Mouse (Mus musculus): ENCODE results near the gene Tmem151b. TPM values are rescaled to one million over a fixed set of nuclear protein-coding genes. Genes with fewer than 3 reads are reported as not detected.

Tmem151b gene
- polyA plus RNA-seq, 2 experiments from 2014 or later, result not detected

DNA sequence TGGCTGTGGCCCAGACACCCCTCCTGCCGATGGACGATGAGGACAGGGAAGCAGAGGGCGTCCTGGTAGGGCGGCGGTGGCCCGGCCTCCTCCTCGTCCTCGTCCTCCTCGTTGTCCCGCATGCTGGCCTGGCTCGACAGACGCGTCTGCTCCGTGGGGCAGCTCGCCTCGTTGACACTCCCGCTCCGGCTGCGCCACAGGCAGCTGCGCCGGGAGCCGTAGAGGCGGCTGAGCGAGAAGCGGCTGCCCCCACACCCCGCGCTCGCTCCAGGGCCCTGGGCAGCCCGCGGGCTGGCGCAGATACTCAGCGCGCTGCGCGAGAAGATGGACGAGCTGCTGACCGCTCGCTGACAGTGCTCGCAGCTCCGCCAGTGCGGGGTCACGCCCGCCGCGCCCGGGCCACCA lies 4.6 kb downstream of the Tmem151b start:
- ATAC-seq, result no peak

DNA sequence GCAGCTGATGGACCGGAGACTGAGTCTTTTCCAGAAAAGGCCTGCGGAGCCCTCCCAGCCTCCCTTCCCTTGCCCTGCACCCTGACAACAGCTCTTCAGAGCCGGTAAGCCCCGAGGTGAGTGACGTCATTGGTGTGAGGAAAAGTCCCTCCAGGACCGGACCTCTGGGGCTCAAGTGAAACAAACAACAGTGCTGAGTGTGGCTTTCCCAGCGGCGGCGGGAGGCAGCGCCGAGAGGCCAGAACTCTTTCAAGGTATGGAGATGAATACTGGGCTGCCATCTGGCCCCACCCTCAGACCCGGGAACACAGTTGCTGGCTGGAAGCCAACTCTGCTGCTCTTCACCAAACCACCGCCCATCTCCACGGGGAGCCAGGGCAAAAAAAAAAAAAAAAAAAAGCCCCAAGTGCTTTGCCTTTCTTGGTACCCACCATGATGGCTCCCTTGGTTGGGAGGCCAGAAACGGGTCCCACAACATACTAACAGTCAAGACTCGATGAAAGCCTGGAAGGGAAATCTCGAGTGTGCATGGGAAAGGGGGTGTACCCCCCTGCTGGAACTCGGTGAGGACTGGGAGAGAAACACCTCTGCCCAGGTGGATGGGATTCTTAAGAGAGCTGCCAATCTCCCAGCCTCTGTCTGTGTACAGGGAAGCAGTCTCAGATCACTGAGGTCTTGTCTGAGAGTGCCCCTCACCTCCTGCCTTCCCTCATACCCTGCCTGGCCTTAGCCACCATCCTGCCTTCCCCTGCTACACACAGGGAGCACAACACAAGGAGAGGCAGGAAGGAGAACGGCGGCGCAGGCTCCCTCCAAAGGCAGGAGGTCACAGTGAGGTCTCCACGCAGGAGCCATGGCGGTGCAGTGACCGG lies 5.2 kb downstream of the Tmem151b start:
- no peak for ATAC-seq

DNA sequence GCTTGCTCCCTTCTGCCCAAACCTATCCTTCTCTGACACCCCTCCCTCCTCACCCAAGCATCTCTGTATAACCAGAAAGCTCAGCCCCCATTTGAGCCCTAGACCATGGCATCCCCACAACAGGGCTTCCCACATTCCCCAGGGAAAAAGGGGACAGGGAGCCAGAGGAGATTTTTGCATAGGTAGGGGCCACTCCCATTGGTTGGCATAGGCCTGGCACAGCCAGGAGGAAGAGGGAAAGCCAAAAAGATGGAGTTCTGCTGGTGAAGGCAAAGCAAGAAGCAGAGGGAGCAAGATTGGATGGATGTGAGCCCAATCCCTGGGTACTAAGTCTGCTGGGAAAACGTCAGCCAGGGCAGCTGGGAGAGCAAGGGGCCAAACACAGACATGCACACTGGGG lies 6.4 kb downstream of the Tmem151b start:
- no peak for ATAC-seq

- no peak for ATAC-seq
Measured at GRCm38 (mm10) chr17:45542705-45543104, 6.8 kb downstream of the Tmem151b start.

DNA sequence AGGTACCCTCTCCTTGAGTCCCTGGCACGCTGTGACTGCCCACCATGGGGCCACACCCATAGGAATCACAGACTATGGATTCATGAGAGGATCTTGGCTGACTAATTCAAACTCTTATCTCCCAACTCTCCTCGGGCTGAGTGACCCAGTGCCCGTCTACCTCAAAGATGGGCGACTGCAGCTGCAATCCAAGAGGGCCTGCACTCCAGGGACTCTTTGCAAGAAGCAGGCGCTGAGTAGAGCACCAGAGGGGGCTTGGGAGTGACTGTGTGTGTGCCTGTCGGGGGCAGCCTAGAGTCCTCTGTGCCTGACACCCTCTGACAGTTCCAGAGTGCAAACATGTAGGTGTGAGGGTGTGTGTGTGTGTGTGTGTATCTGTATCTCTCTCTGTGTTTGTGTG lies 7.3 kb downstream of the Tmem151b start:
- no peak for ATAC-seq

GRCm38 (mm10) chr17:45539664-45540063 lies 9.8 kb downstream of the Tmem151b start:
- ATAC-seq, result no peak

DNA sequence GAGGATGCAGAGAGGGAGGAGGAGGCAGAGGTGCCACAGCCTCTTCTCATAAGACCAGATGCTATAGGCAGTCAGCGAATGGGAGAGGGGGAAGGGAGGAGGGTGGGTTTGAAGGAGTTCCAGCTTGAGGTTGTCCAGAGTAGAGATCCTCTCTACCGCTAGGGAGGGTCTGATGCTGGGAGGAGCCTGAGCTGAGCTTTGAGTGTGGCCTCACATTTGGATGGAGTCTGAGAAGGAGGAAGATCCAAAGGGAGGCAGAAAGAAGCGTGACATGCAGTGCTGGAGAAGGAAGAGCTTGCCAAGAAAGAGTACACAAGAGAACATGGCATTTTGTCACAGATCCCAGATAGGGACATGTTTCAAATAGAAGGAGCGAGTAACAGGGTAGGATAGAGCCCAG lies 11.1 kb downstream of the Tmem151b start:
- ATAC-seq, result no peak

DNA sequence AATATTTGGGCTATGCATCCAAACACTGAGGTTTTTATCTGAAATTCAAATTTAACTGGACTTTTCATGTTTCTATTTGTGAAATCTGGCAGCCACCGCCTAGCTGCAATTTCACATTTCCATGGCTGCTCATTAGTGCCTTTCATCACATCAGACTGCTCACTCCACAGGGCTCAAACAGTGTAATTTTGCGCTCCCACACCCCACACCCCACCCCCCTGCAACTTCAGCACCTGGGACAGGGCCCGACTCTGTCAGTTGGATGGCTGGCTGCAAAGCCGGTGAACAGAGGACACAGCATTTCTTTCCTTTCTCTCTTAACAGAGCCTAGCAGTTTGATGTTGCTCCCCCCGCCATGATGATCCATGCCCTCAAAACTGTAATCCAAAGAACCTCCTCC lies 13.2 kb downstream of the Tmem151b start:
- ATAC-seq, result no peak

GRCm38 (mm10) chr17:45532896-45533295 lies 16.6 kb downstream of the Tmem151b start:
- no peak for ATAC-seq

GRCm38 (mm10) chr17:45530346-45530782 lies 19.1 kb downstream of the Tmem151b start:
- ATAC-seq, result no peak

DNA sequence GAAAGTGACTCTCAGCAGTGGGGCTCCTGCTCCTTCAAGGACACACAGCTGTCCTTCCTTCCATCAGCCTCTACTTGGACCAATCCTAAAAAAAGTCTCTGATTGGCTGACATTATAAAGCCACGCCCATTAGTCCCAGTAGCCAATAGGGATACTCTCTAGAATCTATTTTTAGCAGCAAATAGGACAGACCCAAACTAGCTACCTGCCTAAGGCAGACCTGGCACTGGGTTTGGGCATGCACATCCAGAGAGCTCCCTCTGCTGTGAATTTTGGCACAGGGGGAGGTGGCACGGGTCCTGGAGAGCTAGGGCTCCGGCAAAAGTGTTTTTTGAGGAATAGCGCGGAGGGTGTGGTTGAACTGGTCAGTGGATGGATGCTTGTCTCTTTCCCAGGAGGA lies 22.9 kb downstream of the Tmem151b start:
- ATAC-seq, result no peak

DNA sequence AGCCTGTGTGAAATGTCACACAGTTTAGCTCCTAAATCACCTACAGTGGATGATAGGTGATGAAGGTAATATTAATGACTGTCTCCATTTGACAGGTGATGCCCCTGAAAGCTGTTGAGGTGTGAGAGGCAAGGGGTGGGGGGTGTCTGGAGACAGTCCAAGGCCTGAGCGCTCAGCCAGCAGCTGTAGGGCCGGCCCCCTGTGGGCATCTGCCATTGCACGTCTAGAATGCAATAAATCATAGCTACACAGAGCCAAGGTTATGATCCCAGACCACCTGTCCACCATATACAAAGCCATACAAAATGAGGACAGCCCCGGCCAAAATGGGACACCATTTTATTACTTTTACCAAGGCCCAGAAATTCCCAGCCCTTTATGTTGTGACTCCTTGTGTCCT lies 24.5 kb downstream of the Tmem151b start:
- no peak for ATAC-seq

DNA sequence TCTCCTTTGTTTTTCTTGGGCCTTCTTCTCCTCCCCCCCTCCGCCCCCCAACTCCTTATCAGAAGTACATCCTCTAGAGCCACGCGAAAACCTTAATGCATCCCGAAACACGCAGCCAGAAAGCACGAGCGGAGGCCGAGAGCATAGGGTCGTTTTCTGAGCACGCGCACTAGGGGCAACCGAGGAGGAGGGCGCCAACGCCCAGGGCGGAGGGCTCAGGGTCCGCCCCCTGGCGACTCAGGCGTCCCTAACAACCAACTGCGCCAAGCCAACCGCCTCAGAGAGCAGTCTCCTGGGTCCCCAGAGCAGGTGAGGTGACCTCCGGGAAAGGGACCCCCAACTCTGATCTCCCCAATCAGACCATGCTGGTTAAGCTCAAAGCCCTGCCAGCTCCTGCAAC lies 26.2 kb downstream of the Tmem151b start, which contains the start of gene Tcte1:
Tcte1 (plus strand) TSS at position 172 of the 400 bp plus-strand sequence.
- ATAC-seq, result no peak

DNA sequence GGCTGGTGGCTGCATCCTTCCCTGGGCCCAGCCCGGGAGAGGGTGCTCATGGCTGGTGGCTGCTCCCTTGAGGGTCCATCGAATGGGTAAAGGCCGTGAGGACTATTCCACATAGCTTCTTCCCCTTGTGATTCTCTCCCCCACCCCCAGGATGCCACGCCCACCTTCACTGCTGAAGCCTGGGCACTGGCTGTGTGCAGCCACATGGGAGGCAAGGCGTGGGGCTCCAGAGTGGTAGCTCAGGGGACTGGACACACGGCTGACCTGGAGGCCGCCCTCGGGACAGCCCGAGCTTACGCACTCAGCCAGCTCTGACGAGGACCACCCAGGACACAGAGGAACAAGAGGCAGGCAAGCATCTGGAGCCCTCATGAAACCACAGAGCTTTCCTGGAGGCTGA lies 29.3 kb downstream of the Tmem151b start:
- ATAC-seq, result no peak

GRCm38 (mm10) chr17:45518766-45519475 lies 30.6 kb downstream of the Tmem151b start:
- no peak for ATAC-seq

- no peak for ATAC-seq
Measured at GRCm38 (mm10) chr17:45517549-45518215, 31.8 kb downstream of the Tmem151b start.

DNA sequence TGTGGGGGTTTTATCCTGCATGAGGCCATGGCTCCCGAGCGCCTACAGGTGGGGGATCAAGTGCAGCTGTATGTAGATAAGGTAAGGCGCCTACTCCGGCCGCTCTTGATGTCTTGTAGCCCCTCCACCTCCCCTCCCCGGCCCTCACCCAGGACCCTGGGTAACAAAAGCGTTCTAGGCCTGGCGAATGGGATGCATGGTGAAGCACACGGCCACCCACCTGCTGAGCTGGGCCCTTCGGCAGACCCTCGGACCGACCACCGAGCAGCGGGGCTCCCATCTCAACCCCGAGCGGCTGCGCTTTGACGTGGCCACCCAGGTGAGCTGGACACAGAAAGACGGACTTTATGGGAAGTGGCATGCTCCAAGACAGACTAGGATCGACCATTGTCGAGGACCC lies 32.3 kb downstream of the Tmem151b start:
- ATAC-seq, result no peak

DNA sequence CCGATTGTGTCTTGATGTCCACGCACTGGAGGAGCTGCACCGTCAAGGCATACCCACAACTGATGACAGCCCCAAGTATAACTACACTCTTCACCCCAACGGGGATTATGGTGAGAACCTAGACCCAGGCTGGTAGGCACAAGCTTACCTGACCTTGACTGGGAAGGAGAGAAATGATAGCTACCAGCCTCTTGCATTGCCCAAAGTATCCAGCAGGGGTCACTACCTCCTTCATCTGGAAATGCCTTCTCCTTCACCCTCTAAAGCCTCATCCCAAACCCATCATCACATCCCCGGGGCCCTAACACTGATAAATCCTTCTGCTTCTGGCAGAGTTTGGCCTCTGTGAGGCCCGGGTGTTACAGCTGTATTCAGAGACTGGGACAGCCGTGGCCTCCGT lies 33.0 kb downstream of the Tmem151b start:
- ATAC-seq, result peak; percentile 65

- no peak for ATAC-seq
Measured at GRCm38 (mm10) chr17:45515806-45516205, 33.7 kb downstream of the Tmem151b start.

- ATAC-seq, result no peak
Measured at GRCm38 (mm10) chr17:45515204-45515726, 34.2 kb downstream of the Tmem151b start.

DNA sequence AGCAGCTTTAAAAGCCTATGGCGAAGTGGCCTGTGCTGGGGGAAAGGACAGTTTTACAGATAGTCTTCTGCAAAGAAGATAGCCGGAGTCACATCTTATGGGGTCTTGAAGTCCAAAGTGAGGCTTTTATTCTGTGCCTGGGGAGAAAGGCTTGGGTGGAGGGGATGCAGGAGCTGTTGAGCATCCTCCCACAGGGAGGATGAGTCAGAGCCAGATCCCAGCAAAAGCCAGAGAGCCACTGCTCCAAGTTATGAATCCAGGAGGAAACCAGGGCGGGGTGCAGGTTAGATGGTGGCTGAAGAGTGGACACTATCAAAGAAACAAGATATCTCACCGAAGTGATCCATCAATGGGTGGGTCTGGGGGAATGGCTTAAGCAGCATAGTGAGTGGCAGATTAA lies 37.7 kb downstream of the Tmem151b start:
- no peak for ATAC-seq

- ATAC-seq, result no peak
Measured at GRCm38 (mm10) chr17:45510871-45511270, 38.6 kb downstream of the Tmem151b start.

DNA sequence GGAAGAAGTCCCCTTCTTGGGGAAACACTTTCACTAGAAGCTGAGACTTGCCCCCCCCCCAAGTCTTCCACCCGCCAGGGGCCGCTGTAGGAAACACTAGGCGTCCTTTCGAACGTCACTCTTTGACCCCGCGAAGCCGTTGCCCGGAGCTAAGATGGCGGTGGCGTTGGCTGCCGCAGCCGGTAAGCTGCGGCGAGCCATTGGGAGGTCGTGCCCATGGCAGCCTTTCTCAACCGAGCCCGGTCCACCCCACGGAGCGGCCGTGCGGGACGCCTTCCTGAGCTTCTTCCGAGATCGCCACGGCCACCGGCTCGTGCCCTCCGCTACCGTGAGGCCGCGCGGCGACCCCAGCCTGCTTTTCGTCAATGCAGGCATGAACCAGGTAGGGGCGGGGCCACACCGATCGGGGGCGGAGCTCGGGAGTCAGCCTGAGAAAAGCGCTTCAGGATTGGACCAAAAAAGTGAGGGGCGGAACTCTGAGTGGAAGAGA lies 42.7 kb downstream of the Tmem151b start, which contains the start of gene Aars2:
Aars2 (plus strand) TSS at position 142 of the 490 bp plus-strand sequence.
- ATAC-seq, result peak; percentile 93
